Mouse (Mus musculus) intestine, postnatal 0 days (tissue): Measurements from ENCODE around the gene Rab9. TPM values are rescaled to one million over a fixed set of nuclear protein-coding genes. Genes with fewer than 3 reads are reported as not detected.

Experiments
- ATAC-seq: fragments of 200-750 bp; cut with Nextera tagmentation; 2 replicates; pipeline ENCODE4 v1.8.0; 2017; ENCODE audit warnings: mild to moderate bottlenecking, moderate TSS enrichment, moderate library complexity
- H3K27ac ChIP-seq: fragments of 300-500 bp; sonication (generic); 2 replicates; pipeline ENCODE4 v1.5.1; 2014; ENCODE audit warnings: mild to moderate bottlenecking, low read depth, low read length, moderate library complexity
- H3K27me3 ChIP-seq: fragments of 300-500 bp; sonication (generic); replicated peaks from 2 replicates; pipeline ENCODE4 v1.6.1; 2014; ENCODE audit warnings: low read length, mixed read lengths; ENCODE audit not compliant: control insufficient read depth, insufficient read depth
- H3K36me3 ChIP-seq: fragments of 300-500 bp; sonication (generic); 2 replicates; pipeline ENCODE4 v1.6.1; 2014; ENCODE audit warnings: mild to moderate bottlenecking, moderate library complexity; ENCODE audit not compliant: control insufficient read depth, insufficient read depth
- H3K4me1 ChIP-seq: fragments of 300-500 bp; sonication (generic); replicated peaks from 2 replicates; pipeline ENCODE4 v1.6.1; 2014; ENCODE audit warnings: antibody characterized with exemption, low read length, mixed read lengths; ENCODE audit not compliant: control insufficient read depth, insufficient read depth
- H3K4me2 ChIP-seq: fragments of 300-500 bp; sonication (generic); replicated peaks from 2 replicates; pipeline ENCODE4 v1.6.1; 2014; ENCODE audit warnings: low read depth, mild to moderate bottlenecking, moderate library complexity
- H3K4me3 ChIP-seq: fragments of 300-500 bp; sonication (generic); 2 replicates; pipeline ENCODE4 v1.5.1; 2014; ENCODE audit warnings: low read depth, low read length
- H3K9ac ChIP-seq: fragments of 300-500 bp; sonication (generic); 2 replicates; pipeline ENCODE4 v1.6.1; 2014; ENCODE audit warnings: mild to moderate bottlenecking, low read depth, low read length
- H3K9me3 ChIP-seq: fragments of 300-500 bp; sonication (generic); 2 replicates; pipeline ENCODE4 v1.6.1; 2016; ENCODE audit warnings: mixed run types; ENCODE audit not compliant: control insufficient read depth
- CTCF ChIP-seq: sonication (generic); IDR thresholded peaks from 2 replicates; pipeline ENCODE4 v1.5.1; 2016; ENCODE audit warnings: low read depth, mild to moderate bottlenecking, control low read depth, antibody characterized with exemption, moderate library complexity
- WGBS: fragments of 180-500 bp; shearing (Covaris S2); extraction: QIAGEN DNeasy Blood & Tissue Kit; methylation state at CpG from one replicate; pipeline ENCODE4 v1.1.7; 2014; 5-methylcytosine and 5-hydroxymethylcytosine counted together
- polyA plus RNA-seq: library from polyadenylated mRNA; unstranded; fragments of >200 nt; fragmentation: Nextera tagmentation; extraction: Ambion mirVana; gene quantifications from 2 replicates; pipeline ENCODE4 v1.2.1, GENCODE M21; 2015

Rab9 gene
- 78.0 and 79.6 TPM in 2 replicates for polyA plus RNA-seq

DNA sequence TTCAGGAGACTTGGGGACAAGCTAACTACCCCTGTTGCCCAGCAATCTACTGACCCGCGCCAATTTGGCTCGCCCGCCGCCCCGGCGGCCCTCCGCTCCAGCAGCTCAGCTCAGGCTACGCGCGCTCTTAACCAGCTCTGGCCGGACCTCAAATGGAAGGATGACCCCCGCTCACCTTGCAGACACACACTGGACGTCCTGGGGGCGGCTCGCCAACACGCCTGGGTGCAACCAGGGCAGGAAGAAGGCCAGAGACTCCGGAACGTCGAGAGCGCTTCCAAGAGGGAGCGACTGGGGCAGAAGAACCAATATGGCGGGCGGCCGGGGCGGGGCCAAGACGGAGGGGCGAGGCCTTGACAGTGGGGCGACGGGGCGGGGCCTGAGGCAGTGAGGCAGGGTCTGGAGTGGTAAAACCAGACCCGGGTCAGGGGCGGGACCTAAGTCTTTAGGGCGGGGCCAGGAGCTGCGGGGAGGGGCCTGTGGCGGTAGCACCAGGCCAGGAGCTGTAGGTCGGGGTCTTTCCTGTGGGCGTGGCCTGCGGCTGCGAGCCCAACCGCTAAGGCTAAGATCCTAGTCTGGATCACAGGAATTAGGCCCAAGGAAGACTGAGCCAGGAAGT lies at the start of gene Rab9:
Gene Rab9 (minus strand): TSS at position 503 of the 619 bp plus-strand sequence.
- Histone ChIP-seq H3K27me3 (no peaks in the 10 kb centered on the region), H3K27ac (peak within 1 kb of the TSS; percentile 91), H3K4me2 (peak within 1 kb of the TSS; percentile 55), H3K36me3 (no peaks in the 10 kb centered on the region), H3K4me3 (peak within 1 kb of the TSS; percentile 62), H3K4me1 (no peaks in the 10 kb centered on the region), H3K9me3 (no peaks in the 10 kb centered on the region), H3K9ac (peak within 1 kb of the TSS; percentile 74)
- ATAC-seq = peak; percentile 92
- no peak for TF ChIP-seq CTCF
- WGBS = 13% methylated on average over 41 of the region's 41 CpGs

GRCm38 (mm10) chrX:166528126-166528525 lies 48.5 kb upstream of the Rab9 start:
- Histone ChIP-seq H3K27me3 (no peaks in the 10 kb centered on the region), H3K4me3 (no peak overlapping the region), H3K4me1 (no peaks in the 10 kb centered on the region), H3K36me3 (no peaks in the 10 kb centered on the region), H3K9ac (no peak overlapping the region), H3K4me2 (no peak overlapping the region), H3K9me3 (no peaks in the 10 kb centered on the region), H3K27ac (no peak overlapping the region)
- ATAC-seq = no peak
- 95% methylated on average over 3 of the region's 3 CpGs for WGBS
- TF ChIP-seq CTCF = no peak

DNA sequence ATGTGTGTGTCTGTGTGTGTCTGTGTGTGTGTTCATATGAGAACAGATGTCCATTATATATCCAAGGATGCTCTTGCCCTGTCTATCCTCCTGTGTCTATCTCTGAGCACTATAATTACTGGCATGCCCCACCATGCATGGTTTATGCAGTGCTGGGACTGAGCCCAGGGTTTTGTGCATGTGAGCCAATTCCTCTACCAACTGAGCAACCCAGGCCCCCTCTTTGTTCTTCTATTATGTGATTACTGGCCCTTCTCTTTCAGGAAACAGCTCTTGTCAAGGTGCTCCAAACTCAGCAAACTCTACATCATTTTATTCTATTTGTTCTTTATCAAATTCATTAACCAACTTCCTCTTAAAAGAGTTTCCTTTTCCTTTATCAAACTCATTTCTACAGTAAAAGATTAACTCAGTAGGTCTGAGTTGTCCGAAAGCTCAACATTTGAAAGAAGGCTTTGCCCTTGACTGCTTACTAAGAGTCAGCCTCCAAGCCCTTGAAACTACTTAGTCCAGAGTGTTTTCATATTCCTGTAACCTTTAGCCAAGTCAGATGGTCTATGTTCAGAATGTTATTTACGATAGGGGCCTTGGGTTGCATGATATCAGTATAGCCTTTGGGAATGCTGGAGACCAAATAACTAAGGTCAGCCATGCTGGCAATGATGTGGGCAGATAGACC lies 46.1 kb upstream of the Rab9 start:
- Histone ChIP-seq H3K4me1 (no peaks in the 10 kb centered on the region), H3K27ac (no peak overlapping the region), H3K4me2 (no peak overlapping the region), H3K27me3 (no peaks in the 10 kb centered on the region), H3K9ac (no peak overlapping the region), H3K36me3 (no peaks in the 10 kb centered on the region), H3K4me3 (no peak overlapping the region), H3K9me3 (no peaks in the 10 kb centered on the region)
- whole genome bisulfite sequencing = 56% methylated on average over 2 of the region's 2 CpGs
- no peak for TF ChIP-seq CTCF
- ATAC-seq = 0 out of 2 replicates have a peak, but pooled peaks have one; percentile 28

DNA sequence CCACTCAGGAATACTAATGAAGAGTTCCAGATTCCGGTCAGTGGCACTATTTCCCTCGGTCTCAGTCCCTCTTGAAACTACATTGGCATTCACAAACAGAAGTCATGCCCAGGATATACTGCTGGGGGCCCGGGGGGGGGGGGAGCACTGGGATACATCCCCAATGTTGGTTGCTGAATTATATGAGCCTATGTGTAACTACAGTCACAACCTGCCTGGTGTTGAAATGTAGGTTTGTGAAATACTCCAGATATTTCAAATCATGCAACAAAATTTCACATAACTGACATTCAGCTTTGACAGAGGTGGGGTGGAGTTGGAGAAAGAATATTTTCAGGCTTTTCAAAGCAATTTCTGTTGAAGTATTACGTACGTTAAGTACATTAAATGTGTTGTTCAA lies 41.1 kb upstream of the Rab9 start:
- no peak overlapping the region for H3K4me2 ChIP-seq
- no peak overlapping the region for H3K4me3 ChIP-seq
- H3K9ac ChIP-seq = no peak overlapping the region
- no peak for TF ChIP-seq CTCF
- H3K27ac ChIP-seq = no peak overlapping the region
- no peaks in the 10 kb centered on the region for H3K4me1 ChIP-seq
- H3K27me3 ChIP-seq = no peaks in the 10 kb centered on the region
- no peak for ATAC-seq
- WGBS = 87% methylated on average over 5 of the region's 5 CpGs
- no peaks in the 10 kb centered on the region for H3K9me3 ChIP-seq
- no peaks in the 10 kb centered on the region for H3K36me3 ChIP-seq

DNA sequence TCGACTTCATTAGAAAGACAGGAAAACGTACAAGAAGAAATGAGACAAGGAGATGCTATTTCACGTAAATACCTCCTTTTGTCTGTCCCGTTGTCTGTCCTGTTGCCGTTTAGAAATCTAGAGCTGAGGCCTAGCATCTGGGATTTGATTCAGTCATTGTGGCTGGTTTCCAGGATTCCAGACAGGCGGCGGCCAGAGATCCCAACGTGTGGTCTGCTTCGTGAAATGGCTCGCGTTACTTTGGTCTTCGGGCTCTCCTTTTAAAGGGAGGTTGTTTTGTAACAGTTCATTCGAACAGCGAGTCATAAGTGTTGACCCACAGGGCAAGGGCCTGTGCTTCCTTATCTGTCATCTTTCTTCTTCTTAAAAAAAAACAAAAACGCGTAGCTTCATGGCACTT lies 38.7 kb upstream of the Rab9 start, which contains the start of gene Tceanc:
Gene Tceanc (minus strand): TSS at position 223 of the 400 bp plus-strand sequence.
- no peak within 1 kb of the TSS for H3K27ac ChIP-seq
- 57% methylated on average over 16 of the region's 16 CpGs for WGBS
- H3K36me3 ChIP-seq = no peaks in the 10 kb centered on the region
- no peaks in the 10 kb centered on the region for H3K9me3 ChIP-seq
- no peak within 1 kb of the TSS for H3K4me2 ChIP-seq
- no peak within 1 kb of the TSS for H3K9ac ChIP-seq
- TF ChIP-seq CTCF = no peak
- no peaks in the 10 kb centered on the region for H3K27me3 ChIP-seq
- H3K4me1 ChIP-seq = no peaks in the 10 kb centered on the region
- H3K4me3 ChIP-seq = no peak within 1 kb of the TSS
- no peak for ATAC-seq

DNA sequence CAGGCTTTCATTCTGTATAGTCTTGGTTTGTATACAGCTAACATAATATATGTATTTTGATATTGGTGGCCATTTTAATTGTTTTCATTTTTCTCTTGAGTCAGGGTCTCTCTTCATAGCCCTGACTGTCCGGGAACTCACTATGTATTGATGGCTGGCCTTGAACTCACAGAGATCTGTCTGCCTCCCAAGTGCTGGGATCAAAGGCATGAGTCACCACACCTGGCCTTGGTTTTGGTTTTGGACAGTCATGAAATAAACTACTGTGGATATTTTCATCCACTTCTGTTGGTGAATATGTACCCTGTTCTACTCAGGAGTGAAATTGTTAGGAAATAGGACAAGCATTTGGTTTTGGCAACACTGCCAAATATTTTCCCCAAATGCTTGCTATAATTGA lies 37.0 kb upstream of the Rab9 start:
- H3K4me3 ChIP-seq = no peak overlapping the region
- H3K36me3 ChIP-seq = no peaks in the 10 kb centered on the region
- H3K27me3 ChIP-seq = no peaks in the 10 kb centered on the region
- ATAC-seq = no peak
- H3K9me3 ChIP-seq = no peaks in the 10 kb centered on the region
- WGBS = 83% methylated on average over 1 of the region's 1 CpGs
- no peak overlapping the region for H3K9ac ChIP-seq
- no peak overlapping the region for H3K27ac ChIP-seq
- H3K4me2 ChIP-seq = no peak overlapping the region
- no peak for TF ChIP-seq CTCF
- H3K4me1 ChIP-seq = no peaks in the 10 kb centered on the region
